Mouse (Mus musculus): ENCODE measurements around the gene Wdtc1. TPM values are rescaled to one million over a fixed set of nuclear protein-coding genes. Genes with fewer than 3 reads are reported as not detected.

Wdtc1 gene
- polyA plus RNA-seq, 1 experiment from 2014 or later: 11.2 TPM

- H3K9me3 ChIP-seq (replicated peaks; ENCODE audit: low read length): no peaks in the 10 kb centered on the region
- H3K36me3 ChIP-seq (ENCODE audit: insufficient read depth, low read length): no peaks in the 10 kb centered on the region
- peaks cover 9% of the 10 kb centered on the region for H3K4me1 ChIP-seq (replicated peaks; ENCODE audit: insufficient read depth, low read length)
- H3K27ac ChIP-seq: no peak overlapping the region
- peak overlapping the region; percentile 85 for H3K4me2 ChIP-seq (ENCODE audit: low read length)
- no peaks in the 10 kb centered on the region for H3K27me3 ChIP-seq (ENCODE audit: insufficient read depth, low read length)
- H3K4me3 ChIP-seq (replicated peaks; ENCODE audit: low read depth, low read length): peak overlapping the region; percentile 93
- H3K9ac ChIP-seq (ENCODE audit: low read depth, low read length): peak overlapping the region; percentile 82
- ATAC-seq (replicated peaks; ENCODE audit: low FRiP score, low read depth) (no peak), DNase-seq (ENCODE audit: low spot score) (no peak)
- TF ChIP-seq CTCF (IDR thresholded peaks at IDR 0.05; ENCODE audit: low read depth): no peak
- WGBS: 8% methylated on average over 14 of the region's 14 CpGs
These were observed 15.3 kb downstream of the Wdtc1 start for GRCm38 (mm10) chr4:133337833-133338520.

- DNase-seq (ENCODE audit: low spot score) (no peak), ATAC-seq (replicated peaks; ENCODE audit: low FRiP score, low read depth) (no peak)
- no peaks in the 10 kb centered on the region for H3K9me3 ChIP-seq (replicated peaks; ENCODE audit: low read length)
- no peaks in the 10 kb centered on the region for H3K36me3 ChIP-seq (ENCODE audit: insufficient read depth, low read length)
- WGBS: 64% methylated on average over 6 of the region's 6 CpGs
- no peak overlapping the region for H3K9ac ChIP-seq (ENCODE audit: low read depth, low read length)
- peaks cover 8% of the 10 kb centered on the region for H3K4me1 ChIP-seq (replicated peaks; ENCODE audit: insufficient read depth, low read length)
- no peak overlapping the region for H3K27ac ChIP-seq
- no peak overlapping the region for H3K4me3 ChIP-seq (replicated peaks; ENCODE audit: low read depth, low read length)
- H3K27me3 ChIP-seq (ENCODE audit: insufficient read depth, low read length): no peaks in the 10 kb centered on the region
- no peak for TF ChIP-seq CTCF (IDR thresholded peaks at IDR 0.05; ENCODE audit: low read depth)
- H3K4me2 ChIP-seq (ENCODE audit: low read length): no peak overlapping the region
These were observed 20.0 kb downstream of the Wdtc1 start for GRCm38 (mm10) chr4:133333306-133333705.

- Histone ChIP-seq H3K9ac (ENCODE audit: low read depth, low read length) (no peak overlapping the region), H3K36me3 (ENCODE audit: insufficient read depth, low read length) (no peaks in the 10 kb centered on the region), H3K4me3 (replicated peaks; ENCODE audit: low read depth, low read length) (no peak overlapping the region), H3K4me2 (ENCODE audit: low read length) (no peak overlapping the region), H3K4me1 (replicated peaks; ENCODE audit: insufficient read depth, low read length) (peaks cover 3% of the 10 kb centered on the region; the same call in 1 of the 2 replicates), H3K27me3 (ENCODE audit: insufficient read depth, low read length) (no peaks in the 10 kb centered on the region), H3K9me3 (replicated peaks; ENCODE audit: low read length) (no peaks in the 10 kb centered on the region), H3K27ac (no peak overlapping the region)
- TF ChIP-seq CTCF (IDR thresholded peaks at IDR 0.05; ENCODE audit: low read depth): no peak
- ATAC-seq (replicated peaks; ENCODE audit: low FRiP score, low read depth) (no peak), DNase-seq (ENCODE audit: low spot score) (no peak)
- WGBS: 78% methylated on average over 4 of the region's 4 CpGs
These were observed 23.0 kb downstream of the Wdtc1 start for GRCm38 (mm10) chr4:133330296-133330695.

- no peak for ATAC-seq (replicated peaks; ENCODE audit: low FRiP score, low read depth)
- no peak for DNase-seq (ENCODE audit: low spot score)
- no peaks in the 10 kb centered on the region for H3K27me3 ChIP-seq (ENCODE audit: insufficient read depth, low read length)
These were observed 25.2 kb downstream of the Wdtc1 start for GRCm38 (mm10) chr4:133328129-133328528.

GRCm38 (mm10) chr4:133319667-133320066 lies 33.6 kb downstream of the Wdtc1 start:
- 94% methylated on average over 3 of the region's 3 CpGs for WGBS
- DNase-seq (ENCODE audit: low spot score): no peak
- H3K27ac ChIP-seq: no peak overlapping the region

More at GRCm38 (mm10) chr4:133328129-133328528, 25.2 kb downstream of the Wdtc1 start:
- Histone ChIP-seq H3K9me3 (replicated peaks; ENCODE audit: low read length) (no peaks in the 10 kb centered on the region), H3K4me1 (replicated peaks; ENCODE audit: insufficient read depth, low read length) (no peaks in the 10 kb centered on the region; the same call in 1 of the 2 replicates), H3K36me3 (ENCODE audit: insufficient read depth, low read length) (no peaks in the 10 kb centered on the region), H3K9ac (ENCODE audit: low read depth, low read length) (no peak overlapping the region), H3K4me3 (replicated peaks; ENCODE audit: low read depth, low read length) (no peak overlapping the region), H3K4me2 (ENCODE audit: low read length) (no peak overlapping the region), H3K27ac (no peak overlapping the region)
- 70% methylated on average over 7 of the region's 7 CpGs for WGBS
- no peak for TF ChIP-seq CTCF (IDR thresholded peaks at IDR 0.05; ENCODE audit: low read depth)

GRCm38 (mm10) chr4:133315991-133316390 lies 37.3 kb downstream of the Wdtc1 start:
- H3K27ac ChIP-seq: no peak overlapping the region
- WGBS: 68% methylated on average over 5 of the region's 5 CpGs
- no peaks in the 10 kb centered on the region for H3K9me3 ChIP-seq (replicated peaks; ENCODE audit: low read length)
- H3K4me1 ChIP-seq (replicated peaks; ENCODE audit: insufficient read depth, low read length): no peaks in the 10 kb centered on the region
- ATAC-seq (replicated peaks; ENCODE audit: low FRiP score, low read depth) (no peak), DNase-seq (ENCODE audit: low spot score) (no peak)
- peaks cover 3% of the 10 kb centered on the region for H3K36me3 ChIP-seq (ENCODE audit: insufficient read depth, low read length)
- no peak overlapping the region for H3K4me3 ChIP-seq (replicated peaks; ENCODE audit: low read depth, low read length)
- no peak overlapping the region for H3K9ac ChIP-seq (ENCODE audit: low read depth, low read length)
- no peaks in the 10 kb centered on the region for H3K27me3 ChIP-seq (ENCODE audit: insufficient read depth, low read length)
- no peak overlapping the region for H3K4me2 ChIP-seq (ENCODE audit: low read length)
- no peak for TF ChIP-seq CTCF (IDR thresholded peaks at IDR 0.05; ENCODE audit: low read depth)

More at GRCm38 (mm10) chr4:133319667-133320066, 33.6 kb downstream of the Wdtc1 start:
- Histone ChIP-seq H3K36me3 (ENCODE audit: insufficient read depth, low read length) (0 out of 2 replicates have a peak, but pooled peaks cover 3% of the 10 kb centered on the region), H3K4me1 (replicated peaks; ENCODE audit: insufficient read depth, low read length) (no peaks in the 10 kb centered on the region), H3K9ac (ENCODE audit: low read depth, low read length) (no peak overlapping the region), H3K4me3 (replicated peaks; ENCODE audit: low read depth, low read length) (no peak overlapping the region), H3K4me2 (ENCODE audit: low read length) (no peak overlapping the region), H3K27me3 (ENCODE audit: insufficient read depth, low read length) (no peaks in the 10 kb centered on the region), H3K9me3 (replicated peaks; ENCODE audit: low read length) (no peaks in the 10 kb centered on the region)
- TF ChIP-seq CTCF (IDR thresholded peaks at IDR 0.05; ENCODE audit: low read depth): no peak
- no peak for ATAC-seq (replicated peaks; ENCODE audit: low FRiP score, low read depth)

Measured in kidney, postnatal 0 days (tissue).